Mouse (Mus musculus): ENCODE measurements around the gene Asb6.

The Asb6 gene

DNA sequence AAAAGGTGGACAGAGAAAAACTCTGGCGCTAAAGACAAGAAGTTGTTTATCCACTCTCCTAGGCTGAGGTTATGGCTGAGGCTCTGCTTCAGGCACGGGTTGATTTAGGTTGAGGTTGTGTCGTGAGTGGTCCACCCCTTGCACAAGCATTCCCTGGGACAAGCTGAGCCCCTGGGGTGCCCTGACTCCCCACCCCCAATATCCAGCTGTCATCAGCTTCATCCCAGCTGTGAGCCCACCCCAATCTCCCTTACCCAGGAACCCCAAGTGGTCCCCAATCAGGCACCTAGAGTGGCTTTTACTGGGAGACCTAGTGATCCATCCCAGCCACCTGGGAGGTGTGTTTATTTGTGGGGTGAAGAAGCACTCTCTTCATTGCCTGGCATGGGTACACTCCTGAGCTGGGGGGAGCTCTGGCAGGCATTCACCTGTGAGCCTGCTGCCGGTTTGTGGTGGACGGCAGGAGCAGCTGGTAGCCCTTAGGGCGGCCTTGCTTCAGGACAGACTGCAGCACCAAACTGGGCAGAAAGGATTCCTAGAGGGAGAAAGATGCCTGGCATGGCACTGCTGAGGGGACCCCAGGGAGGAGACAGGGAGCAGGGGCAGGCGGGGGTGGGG, 34.8 kb downstream of the Asb6 start:
- no peak for DNase-seq

DNA sequence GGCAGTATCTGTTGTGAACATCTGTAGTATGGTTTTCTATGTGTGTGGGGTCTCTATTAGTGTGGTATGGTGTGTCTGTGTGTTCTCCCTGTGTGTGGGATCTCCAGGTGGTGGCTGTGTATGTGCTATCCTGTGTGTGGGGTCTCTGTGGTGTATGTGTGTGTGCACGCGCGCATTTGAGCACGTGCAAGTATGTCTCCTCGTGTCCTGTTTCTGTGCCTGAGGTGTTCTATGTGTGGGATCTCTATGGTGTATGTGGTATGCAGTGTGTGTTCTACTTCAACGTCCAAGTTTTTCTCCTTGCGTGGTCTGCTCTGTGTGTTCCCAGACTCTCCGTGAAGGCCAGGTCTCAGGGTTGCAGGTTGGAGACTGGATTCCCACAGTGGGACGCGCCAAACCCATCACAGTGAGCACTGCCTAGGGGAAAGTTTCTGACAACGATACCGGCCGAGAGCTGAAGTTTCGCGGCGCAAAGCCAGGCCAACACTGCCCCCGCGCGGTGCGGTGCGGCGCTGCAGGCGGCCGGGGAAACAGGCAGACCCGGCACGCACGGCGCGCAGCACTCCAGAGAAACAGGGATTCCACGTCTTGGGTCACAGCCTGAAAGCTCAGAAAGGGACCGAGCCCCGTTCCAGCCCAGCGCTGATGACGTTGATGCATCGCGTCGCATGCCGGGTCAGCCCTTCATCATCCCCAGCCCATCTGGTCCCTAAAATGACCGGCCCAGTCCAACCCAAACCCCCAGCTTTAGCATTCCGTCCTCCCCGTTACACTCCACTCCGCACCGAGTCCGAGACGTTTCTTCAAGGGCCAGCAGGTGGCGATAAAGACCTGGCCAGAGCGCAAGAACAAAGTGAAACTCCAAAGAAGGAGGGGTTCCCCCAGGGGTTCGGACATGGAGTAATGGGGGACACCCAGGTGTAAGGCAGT, 35.7 kb downstream of the Asb6 start:
- peak; percentile 94 to 96 for DNase-seq

DNA sequence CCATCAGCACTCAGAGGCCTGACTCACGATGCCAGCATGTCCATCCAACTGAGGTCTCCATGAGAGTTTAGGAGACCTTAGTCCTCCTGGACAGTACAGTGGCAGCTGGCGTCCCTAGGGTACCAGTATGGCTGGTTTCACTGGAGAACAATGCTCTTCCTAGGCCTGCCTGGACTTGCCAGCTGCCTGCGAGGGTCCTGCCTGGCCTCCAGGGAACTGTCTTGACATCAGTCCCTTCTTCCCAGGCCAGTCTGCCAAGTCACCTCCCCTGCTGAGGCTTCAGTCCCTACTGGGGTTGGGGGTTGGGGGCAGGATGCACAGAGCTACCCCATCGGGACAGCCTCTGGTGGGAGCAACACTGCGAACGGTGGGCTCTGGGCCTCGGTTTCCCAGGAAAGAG, 38.1 kb downstream of the Asb6 start:
- no peak for DNase-seq

DNA sequence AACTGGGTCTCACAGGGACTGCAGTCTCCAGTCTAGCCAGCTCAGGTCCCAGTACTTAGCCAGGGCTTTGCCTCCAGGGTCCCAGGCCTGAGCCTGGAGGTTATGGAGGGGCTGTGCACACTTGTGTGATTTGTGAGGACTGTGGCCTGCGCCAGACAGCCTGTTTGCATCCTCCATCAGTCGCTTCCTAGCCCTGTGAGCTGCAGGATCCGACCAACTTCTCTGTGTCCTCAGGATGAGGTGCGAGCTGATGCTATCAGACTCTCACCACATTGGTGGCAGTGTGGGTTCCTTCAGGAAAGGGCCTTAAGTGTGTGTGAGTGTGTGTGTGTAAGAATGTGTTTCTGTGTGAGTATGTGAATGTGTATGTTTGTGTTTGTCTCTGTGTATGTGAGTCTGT, 42.7 kb downstream of the Asb6 start:
- DNase-seq: no peak

DNA sequence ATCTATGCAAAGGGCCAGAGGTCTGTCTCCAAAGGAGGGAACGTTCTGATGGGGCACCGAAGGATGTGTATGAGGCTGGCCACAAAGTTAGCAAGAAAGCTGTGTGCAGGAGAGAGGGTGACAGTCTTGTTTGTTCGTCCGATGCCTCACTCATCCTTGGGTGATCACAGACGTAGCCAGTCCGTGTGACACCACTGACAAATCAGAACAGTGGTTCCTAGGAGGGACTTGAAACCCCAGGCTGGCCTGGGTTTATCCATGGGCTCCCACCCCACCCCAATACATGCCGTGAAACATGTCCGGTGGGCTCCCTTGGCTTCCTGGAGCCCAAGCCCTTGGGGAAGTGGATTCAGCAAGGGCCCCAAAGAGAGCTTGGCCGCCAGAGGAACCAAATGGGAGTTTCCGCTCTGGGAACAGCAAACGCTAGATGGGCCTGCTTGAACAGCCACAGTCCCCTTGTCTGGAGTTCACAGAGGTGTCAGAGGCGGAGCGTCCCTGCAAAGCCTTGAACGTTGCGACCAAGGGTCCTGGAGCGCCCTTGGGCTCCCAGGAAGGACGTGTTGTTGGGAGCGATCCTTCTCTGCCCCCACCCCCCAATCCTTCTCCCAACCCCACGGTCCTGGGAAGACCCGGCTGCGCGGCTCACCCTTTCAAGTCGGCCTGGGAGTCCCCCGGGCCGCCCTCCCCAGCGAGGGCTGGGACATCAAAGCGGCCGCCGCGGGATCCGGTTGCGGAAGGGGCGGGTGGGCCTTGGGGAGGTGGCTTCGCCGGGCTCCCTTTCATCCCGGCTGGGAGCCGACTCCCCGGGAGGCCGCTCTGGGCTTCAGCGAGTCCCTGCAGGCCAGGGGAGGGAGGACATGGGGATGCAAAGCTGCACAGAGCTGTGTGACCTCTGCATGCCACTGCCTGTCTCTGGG, 45.8 kb downstream of the Asb6 start:
- DNase-seq: peak; percentile 39 to 75

DNA sequence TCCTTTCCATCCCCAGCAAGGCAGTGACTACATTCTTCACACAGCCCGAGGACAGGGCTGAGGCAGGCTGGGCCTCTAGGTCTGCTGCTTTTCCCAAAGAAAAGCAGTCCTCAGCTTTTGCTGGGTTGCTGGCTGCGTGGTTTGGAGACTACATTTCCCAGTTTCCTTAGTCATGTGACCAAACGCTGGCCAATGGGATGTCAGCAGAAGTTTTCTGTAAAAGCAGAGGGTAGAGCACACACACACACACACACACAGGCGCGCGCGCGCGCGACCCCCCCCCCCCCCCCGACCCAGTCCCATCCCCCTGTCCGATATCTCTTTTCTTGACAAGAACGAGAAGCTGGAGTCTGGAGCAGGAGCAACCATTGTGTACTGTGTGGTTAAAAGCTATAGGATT, 46.8 kb downstream of the Asb6 start:
- DNase-seq: peak; percentile 87 to 88

DNA sequence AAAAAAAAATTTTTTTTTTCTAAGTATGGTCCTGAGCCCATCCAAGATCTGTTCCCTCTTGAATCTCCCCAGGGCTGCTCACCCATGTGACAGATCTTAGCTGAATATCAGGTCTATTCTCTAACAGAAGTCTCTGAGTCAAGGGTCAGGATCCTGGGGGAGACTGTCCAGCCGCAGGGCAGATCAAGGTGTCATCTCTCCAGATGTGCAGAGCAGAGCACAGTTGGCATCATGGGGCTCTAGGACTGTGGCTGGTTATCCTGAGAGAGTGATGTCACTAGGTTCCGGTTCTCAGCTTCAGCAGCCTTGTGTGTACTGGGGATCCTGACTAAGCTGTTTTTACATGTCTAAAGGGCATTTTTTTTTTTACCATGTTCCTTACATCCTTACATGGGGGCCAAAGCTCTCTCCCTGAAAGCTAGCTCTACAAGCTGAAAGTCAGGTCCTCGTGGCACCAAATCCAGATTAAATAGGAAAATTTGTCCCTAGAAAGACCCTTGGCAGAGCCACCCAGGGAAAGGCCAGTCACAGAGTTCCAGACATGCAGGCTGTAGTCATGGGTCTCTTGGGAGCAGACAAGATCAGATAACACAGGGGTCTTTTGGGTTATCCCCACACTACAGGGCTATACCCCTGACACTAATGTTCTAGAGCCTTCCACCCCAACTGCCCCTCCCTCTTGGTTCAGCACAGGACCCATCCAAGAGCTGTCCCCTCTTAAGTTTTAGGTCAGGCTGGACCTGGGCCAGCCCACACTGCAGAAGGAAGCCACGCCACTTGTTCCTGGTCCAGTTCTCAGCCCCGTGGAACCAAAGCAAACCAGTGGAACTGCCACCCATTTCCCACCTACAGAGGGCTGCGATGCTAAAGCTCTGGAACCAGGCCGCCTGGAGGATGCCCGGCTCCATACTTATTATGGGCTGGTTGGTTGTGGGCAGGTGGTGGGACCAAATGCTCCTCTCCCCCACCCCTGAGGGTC, 47.5 kb downstream of the Asb6 start:
- DNase-seq: peak in 1 of 2 experiments; percentile 45

DNA sequence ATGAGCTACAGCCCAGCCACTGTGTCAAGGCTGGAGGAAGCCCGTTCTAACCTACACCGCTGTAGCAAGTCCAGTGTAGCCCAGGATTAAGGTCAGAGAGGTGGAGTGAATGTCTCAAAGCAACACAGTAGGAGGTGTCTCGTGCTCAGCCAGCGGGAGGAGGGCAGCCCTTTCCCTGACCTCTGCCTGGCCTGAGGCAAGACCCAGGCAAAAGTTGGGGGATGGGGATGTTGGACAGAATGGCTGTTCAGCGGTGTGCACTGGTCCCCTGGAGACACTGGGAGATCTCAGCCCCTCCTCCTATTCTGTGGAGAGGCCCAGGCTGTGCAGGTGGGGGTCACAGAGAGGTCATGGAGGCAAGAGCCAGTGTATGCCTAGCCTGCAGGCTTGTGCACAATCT, 50.9 kb downstream of the Asb6 start:
- DNase-seq: peak; percentile 69 to 86

DNA sequence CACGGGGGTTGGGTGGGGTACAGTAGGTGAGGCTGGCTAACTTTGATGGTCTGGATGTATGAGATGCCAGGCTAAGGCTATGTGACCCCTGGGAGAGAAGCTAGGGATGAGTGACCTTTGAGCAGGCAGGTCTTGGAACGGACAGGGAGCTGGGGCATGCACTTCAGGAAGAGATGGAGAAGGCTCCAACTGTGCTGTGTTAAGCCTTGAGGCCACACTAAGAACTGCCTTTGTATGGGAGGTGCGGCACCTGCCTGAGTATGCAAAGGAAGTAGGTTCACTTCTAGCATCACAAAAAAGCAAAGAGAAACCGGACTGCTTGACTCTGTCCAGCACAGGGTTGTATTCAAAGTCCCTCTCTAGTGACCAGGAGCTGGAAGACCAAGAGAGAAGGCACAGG, 51.9 kb downstream of the Asb6 start:
- no peak for DNase-seq

DNA sequence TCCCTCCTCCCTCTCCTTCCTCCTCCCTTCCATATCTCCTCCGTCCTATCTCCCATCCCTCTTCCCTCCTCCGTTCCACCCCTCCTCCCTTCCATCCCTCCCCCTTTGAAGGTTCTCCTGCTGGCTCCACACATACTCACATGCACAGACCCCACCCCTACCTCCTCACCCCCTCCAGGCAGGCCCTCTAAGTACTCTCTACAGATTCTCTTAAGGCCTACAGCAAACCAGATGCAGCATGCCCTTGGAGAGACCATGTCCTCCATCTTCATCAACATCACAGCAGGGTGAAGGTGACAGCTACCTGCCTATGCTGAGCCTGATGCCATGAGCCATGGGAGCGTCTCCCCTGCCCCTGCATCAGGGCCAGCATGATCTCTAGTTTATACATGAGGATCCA, 52.9 kb downstream of the Asb6 start:
- no peak for DNase-seq

DNA sequence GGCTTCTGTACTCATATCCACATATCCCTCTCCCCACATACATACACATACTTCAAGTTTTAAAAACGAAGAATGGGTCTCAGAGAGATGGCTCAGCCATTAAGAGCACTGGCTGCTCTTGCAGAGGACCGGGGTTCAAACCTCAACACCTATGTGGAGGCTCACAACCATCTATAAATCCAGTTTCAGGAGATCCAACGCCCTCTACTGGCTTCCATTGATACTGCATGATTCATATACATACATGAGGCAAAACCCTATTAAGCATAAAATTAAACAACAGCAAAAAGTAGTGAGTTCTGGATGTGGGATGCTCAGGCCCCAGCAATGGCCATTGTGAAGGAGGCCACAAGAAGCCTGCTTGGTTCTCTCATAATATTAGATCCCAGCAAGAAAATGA, 54.2 kb downstream of the Asb6 start:
- no peak for DNase-seq

DNA sequence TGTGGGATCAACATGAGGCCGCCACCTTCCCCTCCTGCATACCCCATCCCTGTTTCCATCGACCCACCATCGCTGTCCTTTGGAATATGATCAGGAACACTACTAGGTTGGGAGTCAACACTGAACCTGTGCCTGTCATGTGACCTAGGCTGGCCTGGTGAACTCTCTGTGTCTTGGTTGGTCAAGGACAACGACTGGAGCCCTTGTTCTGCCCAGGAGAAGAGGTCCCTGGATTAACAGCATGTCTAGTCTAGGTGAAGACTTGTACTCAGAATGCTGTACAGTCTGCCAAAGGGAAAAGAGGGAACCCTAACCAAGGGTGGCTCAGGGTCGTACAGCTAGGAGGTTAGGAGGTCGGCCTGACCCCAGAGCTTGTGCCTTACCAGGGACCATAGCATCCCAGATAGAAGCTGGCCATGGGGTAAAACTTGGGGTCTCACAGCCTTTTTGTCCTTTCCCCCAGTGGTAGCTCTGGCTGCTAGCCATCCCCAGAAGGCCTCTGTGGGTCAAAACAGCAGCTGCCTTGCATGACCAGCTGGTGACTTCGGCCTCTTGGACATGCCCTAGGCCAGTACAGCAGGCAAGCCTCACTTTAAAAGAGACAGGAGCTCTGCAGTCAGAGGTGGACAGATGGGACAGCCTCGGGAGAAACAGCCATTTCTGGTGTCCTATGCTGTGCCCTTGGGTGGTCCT, 56.7 kb downstream of the Asb6 start:
- DNase-seq: peak; percentile 60 to 66
